Mouse (Mus musculus): ENCODE measurements around the gene Rnf39.

Gene Rnf39

GRCm38 (mm10) chr17:36942791-36943471, at the start of gene Rnf39:
TSS of gene Rnf39 (plus strand) at chr17:36942918.
- in situ Hi-C loops (cut with MboI; ENCODE audit: unreplicated experiment in 2 of 2), result no loop called here

GRCm38 (mm10) chr17:36893387-36893786, 49.3 kb upstream of the Rnf39 start:
- in situ Hi-C loops (cut with MboI; ENCODE audit: unreplicated experiment in 2 of 2), result loop anchor here (5.0 kb wide), 1 partner anchor 309 kb away; the partner anchor contains the start of gene Olfr94 (in 2 of the 2)

GRCm38 (mm10) chr17:36896583-36896982, 46.1 kb upstream of the Rnf39 start:
- in situ Hi-C loops (cut with MboI; ENCODE audit: unreplicated experiment in 2 of 2), result no loop called here

GRCm38 (mm10) chr17:36897065-36897464, 45.7 kb upstream of the Rnf39 start:
- in situ Hi-C loops (cut with MboI; ENCODE audit: unreplicated experiment in 2 of 2), result no loop called here

DNA sequence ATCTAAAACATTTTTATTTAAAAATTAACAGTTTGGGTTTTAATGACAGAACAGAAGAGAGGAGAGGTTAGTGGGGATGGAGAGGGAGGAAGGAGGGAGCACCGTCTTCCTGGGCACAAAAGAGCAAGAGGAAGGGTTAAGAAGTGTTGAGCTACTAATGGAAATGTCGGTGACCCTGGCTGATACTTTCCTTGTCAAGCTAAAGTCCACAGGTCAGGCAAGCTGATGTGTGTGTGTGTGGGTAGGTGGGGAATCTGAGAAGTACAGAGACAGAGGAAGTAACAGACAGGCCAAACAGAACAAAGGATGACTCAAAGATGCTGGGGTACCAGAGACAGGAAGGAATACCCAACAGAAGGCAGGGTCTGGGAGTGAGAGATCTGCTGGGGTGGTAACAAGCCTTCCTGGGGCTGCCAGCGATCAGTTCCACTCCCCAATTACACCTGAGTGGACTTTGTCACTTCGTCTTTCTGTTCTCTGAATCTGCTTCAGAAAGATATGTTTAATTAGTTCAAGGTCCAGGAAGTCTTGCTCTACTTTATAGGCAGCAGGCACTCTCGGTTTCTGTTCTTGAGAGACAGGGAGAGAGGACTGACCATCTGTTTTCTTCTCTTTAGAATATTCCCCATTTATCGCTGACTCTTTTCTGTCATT, 45.0 kb upstream of the Rnf39 start, which contains the start of gene Trim31:
Trim31 (plus strand) TSS at position 567 of the 654 bp plus-strand sequence.
- in situ Hi-C loops (cut with MboI; ENCODE audit: unreplicated experiment in 2 of 2), result no loop called here

GRCm38 (mm10) chr17:36899376-36899775, 43.3 kb upstream of the Rnf39 start:
- in situ Hi-C loops (cut with MboI; ENCODE audit: unreplicated experiment in 2 of 2), result no loop called here

GRCm38 (mm10) chr17:36900001-36900400, 42.7 kb upstream of the Rnf39 start:
- in situ Hi-C loops (cut with MboI; ENCODE audit: unreplicated experiment in 2 of 2), result loop anchor here in 1 of 2 experiments (25.0 kb wide), 1 partner anchor 538 kb away; the partner anchor contains the start of gene H2-M10.3

- in situ Hi-C loops (cut with MboI; ENCODE audit: unreplicated experiment in 2 of 2), result loop anchor here in 1 of 2 experiments (25.0 kb wide), 1 partner anchor 538 kb away; the partner anchor contains the start of gene H2-M10.3
Measured at GRCm38 (mm10) chr17:36900691-36901090, 42.0 kb upstream of the Rnf39 start.

DNA sequence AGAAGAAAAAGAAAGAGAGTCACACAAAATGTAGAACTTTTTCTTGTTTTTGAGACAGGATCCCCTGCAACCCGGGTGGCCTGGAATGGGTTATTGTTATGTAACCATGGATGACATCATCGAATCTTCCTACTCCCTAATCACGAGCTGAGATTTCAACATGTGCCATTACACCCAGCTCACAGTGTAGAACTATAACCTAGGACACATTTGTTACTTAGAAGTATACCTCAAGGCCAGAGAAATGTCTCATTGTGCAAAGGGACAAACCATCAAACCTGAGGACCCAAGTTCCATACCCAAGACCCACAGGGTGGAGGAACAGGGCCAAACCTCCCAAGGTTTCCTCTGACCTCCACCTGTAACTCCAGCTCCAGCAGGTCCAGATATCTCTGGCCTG, 39.1 kb upstream of the Rnf39 start:
- in situ Hi-C loops (cut with MboI; ENCODE audit: unreplicated experiment in 2 of 2), result loop anchor here in 1 of 2 experiments (25.0 kb wide), 1 partner anchor 541 kb away; the partner anchor contains the start of gene H2-M10.3

DNA sequence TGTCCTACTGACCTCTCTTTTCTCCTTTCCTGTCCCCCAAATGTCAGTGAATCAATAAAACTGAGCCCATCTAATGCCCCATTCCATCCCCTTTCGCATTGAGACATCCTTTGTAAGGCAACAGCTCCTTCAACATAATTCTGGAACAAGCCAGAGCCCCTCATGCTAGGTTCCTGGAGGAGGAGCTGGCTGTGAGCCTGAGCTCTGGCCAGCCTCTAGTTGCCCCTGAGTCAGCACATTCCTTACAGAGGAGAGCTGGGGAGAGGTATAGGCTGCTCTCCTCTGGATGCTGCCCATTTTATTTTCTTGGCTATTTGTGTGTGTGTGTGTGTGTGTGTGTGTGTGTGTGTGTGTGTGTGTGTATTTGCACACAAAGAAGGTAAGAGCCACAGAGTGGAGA, 34.5 kb upstream of the Rnf39 start:
- in situ Hi-C loops (cut with MboI; ENCODE audit: unreplicated experiment in 2 of 2), result loop anchor here in 1 of 2 experiments (25.0 kb wide), 1 partner anchor 546 kb away; the partner anchor contains the start of gene H2-M10.3

- in situ Hi-C loops (cut with MboI; ENCODE audit: unreplicated experiment in 2 of 2), result loop anchor here (5.0 to 25.0 kb wide), 2 partner anchors 548 to 553 kb away; partner anchors contain the start of gene H2-M10.3 (in 1 of the 2)
Measured at GRCm38 (mm10) chr17:36909802-36910201, 32.9 kb upstream of the Rnf39 start.

GRCm38 (mm10) chr17:36912031-36912430, 30.7 kb upstream of the Rnf39 start:
- in situ Hi-C loops (cut with MboI; ENCODE audit: unreplicated experiment in 2 of 2), result loop anchor here (5.0 to 25.0 kb wide), 2 partner anchors 550 to 555 kb away; partner anchors contain the start of gene H2-M10.3 (in 1 of the 2)

DNA sequence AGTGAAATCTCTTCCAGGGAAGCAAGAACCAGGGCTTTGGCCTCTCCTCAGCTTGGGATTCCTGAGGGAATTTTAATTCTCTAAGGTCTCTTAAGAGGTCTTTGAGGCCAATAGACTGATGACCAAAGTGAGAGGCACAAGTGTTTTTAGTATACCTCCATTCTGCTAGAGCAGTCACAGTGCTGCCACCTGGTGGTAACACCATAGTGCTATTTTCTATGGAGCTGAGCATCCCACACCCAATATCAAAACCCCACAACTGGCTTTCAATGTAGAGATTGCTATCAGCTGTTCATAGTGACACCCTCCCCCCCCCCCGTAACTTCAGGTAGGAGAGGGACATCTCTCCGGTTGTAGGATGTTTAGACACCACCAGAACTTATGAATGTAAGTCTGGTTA, 28.6 kb upstream of the Rnf39 start:
- in situ Hi-C loops (cut with MboI; ENCODE audit: unreplicated experiment in 2 of 2), result loop anchor here (5.0 to 25.0 kb wide), 2 partner anchors 552 to 557 kb away; partner anchors contain the start of gene H2-M10.3 (in 1 of the 2)

DNA sequence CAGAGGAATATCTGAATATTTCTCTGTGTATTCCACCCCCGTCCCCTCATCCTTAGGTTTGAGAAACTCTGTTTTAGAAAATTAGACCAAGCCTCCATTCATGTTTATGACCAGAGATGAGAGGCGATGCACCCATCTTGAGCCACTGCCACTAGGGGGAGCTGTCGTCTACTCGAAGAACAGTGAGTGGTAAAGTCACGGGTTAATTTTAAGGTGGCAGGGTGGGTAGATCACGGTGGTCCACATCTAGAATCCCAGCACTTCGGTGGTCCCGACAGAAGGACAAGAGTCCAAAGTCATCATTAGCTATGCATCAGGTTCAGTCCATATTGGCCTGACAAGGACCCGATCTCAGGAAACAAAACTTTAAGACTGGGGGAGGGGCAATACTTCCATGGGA, 27.6 kb upstream of the Rnf39 start:
- in situ Hi-C loops (cut with MboI; ENCODE audit: unreplicated experiment in 2 of 2), result loop anchor here (5.0 to 25.0 kb wide), 3 partner anchors 77 to 553 kb away; partner anchors contain the start of gene H2-M10.3 (in 1 of the 2)

DNA sequence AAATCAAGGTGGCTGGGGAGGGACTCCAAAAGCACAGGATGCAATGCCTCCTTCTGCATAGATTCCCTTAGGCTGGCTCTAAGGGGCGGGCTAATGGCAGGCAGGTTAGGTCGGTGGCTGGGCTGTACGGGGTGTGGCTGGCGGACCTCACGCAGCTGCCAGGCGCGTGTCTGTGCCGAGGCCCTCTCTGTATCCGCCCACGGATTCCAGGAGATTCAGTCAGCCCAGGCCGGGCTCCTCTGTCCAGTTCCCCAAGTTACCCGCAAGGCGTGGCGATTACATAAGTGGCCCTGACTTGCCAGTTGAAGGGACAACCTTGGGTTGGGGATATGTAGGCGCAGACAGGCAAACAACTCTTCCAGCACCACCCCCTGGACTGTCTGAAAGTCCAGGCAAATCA, 22.5 kb upstream of the Rnf39 start:
- in situ Hi-C loops (cut with MboI; ENCODE audit: unreplicated experiment in 2 of 2), result loop anchor here in 1 of 2 experiments (25.0 kb wide), 1 partner anchor 558 kb away; the partner anchor contains the start of gene H2-M10.3

- in situ Hi-C loops (cut with MboI; ENCODE audit: unreplicated experiment in 2 of 2), result loop anchor here in 1 of 2 experiments (25.0 kb wide), 1 partner anchor 560 kb away; the partner anchor contains the start of gene H2-M10.3
Measured at GRCm38 (mm10) chr17:36922715-36923114, 20.0 kb upstream of the Rnf39 start.

GRCm38 (mm10) chr17:36923491-36923890, 19.2 kb upstream of the Rnf39 start:
- in situ Hi-C loops (cut with MboI; ENCODE audit: unreplicated experiment in 2 of 2), result loop anchor here in 1 of 2 experiments (25.0 kb wide), 1 partner anchor 561 kb away; the partner anchor contains the start of gene H2-M10.3

GRCm38 (mm10) chr17:36927496-36928120, 15.1 kb upstream of the Rnf39 start:
- in situ Hi-C loops (cut with MboI; ENCODE audit: unreplicated experiment in 2 of 2), result no loop called here

DNA sequence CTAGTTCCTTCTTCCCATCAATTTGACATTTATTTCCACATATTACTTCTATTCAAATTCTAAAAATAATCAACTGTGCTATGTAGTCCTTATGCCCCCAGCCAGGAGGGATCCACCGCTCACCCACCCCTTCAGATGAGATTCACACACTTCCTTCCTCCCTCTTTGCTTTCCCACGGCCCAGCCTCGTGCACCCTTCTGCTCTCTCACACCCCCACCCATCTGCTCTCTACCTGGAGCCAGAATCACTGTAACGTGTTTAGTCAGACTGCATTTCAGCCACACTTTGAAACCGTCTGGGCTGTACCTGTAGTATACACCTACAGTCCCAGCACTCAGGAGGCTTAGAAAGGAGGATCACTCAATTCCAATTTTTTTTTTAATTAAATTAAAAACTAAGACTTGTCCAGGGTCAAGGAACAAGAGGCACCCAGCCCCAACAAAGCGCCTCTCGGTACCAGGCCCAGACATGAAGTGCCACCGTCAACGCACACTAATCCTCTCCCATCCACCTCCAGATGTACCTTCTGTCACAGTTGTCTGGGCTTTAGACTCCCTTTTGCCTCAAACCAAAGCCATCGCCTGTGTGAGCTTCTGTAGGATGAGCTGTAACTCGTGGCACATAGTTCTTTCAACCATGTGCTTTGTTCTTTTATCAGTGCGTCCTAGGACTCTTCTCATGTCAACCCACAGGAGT, 13.3 kb upstream of the Rnf39 start:
- in situ Hi-C loops (cut with MboI; ENCODE audit: unreplicated experiment in 2 of 2), result no loop called here

DNA sequence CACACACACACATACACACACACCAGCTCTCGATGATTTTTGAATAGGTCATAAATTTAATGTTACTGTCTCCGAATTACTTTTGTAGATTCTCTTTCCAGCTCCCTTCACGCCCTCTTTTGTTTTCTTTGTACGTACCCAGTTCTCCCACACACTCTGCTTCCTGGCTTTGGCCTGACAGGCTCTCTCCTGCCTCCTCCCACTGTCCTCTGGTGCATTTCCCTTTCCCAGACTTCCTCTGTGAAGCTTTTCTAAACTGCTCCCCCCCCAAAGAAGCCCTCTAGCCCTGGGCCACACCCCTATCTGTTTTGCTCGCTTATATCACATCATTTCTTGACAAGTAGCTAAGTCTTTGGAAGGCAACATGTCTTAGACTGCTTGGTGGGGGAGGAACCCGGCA, 12.5 kb upstream of the Rnf39 start:
- in situ Hi-C loops (cut with MboI; ENCODE audit: unreplicated experiment in 2 of 2), result no loop called here
